Mouse (Mus musculus): ENCODE data around the gene BC005561.
"Not testable (repeated sequence)": the region's sequence is repeated elsewhere in the genome, so short reads cannot be mapped to it uniquely, and the experiment has no call there.

Gene BC005561

DNA sequence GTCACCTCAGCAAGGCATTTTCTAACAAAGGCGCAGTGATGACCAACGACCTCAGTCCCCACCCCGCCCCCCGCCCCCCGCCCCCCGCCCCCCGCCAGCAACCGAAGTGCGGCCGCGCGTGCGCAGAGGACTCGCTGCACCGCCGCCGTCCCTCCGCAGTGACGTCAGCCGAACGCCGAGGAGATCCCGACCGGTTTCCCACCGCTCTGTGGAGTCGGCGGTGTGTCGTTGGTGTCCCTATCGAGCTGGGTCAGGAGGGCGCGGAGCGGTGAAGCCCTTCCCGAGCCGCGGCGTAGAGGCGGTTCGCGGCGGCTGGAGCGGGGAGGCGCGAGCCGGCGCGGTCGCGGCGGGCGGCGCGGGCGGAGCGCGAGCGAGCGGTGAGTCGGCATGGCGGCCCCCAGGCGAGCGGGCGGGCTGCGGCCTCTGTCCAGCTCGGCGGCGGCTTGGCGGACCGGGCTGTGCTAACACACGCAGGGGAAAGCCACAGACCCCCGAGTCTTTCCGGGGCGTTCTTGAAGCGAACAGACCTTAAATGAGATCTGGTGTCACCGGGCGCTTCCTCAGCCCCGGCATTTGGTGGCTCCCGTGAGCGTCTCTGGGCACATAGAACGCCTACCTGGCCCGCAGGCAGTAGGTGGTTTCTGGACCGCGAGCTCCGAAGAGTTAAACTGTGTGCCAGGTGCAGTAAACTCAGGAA is at the start of gene BC005561:
Gene BC005561, plus strand, starts transcription at position 158 of the 697 bp plus-strand sequence.
- peak; percentile 89 for DNase-seq

DNA sequence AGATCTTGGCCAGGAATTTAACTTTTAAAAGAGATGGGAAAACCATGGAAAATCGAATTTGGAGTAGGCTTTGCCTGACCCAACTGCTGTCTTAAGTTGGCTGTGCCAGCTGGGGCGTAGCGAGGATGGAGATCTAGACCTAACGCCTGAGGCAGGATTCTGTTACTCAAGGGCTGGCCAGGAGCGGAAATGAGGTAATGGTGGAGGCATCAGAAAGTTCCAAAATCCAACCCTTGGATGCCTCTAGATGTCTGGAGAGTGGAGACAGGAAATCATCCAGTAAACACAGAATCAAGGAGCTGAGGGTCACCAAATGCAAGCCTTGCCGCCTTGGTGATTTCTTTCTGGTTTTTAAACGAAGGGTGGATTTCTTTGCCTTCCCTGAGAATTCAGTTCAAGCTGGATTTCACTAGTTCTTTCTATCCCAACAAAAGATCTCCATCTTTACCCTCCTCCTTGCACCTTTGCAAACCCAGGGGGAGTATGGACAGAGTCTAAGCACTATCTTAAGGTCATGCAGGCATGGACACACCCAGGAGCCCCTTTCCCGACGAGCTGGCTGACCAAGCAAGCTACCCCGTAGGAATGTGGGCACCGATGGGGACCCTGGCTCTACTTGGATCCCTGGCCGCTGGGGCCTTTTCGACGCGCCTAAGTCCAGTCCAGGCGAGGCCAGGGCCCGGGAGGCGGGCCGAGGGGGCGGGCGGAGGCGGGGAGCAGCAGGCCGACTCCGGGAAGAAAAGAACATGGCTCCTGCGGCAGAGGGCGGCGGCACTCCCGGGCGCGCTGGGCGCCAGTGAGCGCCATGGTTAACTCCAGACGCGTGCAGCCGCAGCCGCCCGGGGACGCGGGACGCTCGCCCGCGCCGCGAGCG is 49.1 kb upstream of the BC005561 start, which contains the start of gene Pkd2:
Gene Pkd2, plus strand, starts transcription at position 619 of the 874 bp plus-strand sequence.
- peak; percentile 14 for DNase-seq

DNA sequence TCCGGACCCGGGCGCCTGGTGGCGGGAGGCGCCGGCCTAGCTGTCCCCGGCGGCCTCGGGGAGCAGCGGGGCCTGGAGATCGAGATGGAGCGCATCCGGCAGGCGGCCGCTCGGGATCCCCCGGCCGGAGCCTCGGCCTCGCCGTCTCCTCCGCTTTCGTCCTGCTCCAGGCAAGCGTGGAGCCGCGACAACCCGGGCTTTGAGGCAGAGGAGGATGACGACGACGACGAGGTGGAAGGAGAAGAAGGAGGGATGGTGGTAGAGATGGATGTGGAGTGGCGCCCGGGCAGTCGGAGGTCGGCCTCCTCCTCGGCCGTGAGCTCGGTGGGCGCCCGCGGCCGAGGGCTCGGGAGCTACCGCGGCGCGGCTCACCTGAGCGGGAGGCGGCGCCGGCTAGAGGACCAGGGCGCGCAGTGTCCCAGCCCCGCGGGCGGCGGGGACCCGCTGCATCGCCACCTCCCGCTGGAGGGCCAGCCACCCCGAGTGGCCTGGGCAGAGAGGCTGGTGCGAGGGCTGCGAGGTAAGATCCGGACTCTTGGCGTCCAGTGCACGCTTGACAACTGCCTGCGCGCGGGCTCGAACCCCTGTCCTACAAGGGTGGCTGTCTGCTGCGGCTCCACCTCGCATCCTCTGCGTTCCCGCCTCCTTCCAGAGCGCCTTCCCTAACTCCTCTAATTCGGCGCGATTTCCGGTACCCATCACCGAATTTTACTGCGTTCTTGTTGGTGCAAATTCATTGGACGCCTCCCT is 48.3 kb upstream of the BC005561 start:
- DNase-seq, result peak; percentile 24

DNA sequence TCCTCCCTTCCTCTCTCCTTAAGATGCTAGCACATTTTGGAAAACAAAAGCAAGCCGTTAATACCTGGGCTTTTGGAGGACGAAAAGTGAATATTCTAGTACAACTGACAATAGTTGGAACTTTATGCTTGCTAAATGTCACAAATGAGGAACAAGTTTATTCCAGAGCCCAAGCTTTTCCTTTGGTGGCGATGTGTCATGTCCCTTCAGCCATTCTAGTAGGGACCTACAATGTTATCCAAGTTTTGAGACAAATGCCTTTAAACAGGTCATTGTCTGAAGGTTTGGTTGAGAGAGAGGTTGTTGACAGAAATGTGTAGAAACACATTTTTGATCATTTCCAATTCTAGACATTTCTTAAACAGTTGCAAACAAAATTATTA is 47.7 kb upstream of the BC005561 start:
- DNase-seq, result no peak

DNA sequence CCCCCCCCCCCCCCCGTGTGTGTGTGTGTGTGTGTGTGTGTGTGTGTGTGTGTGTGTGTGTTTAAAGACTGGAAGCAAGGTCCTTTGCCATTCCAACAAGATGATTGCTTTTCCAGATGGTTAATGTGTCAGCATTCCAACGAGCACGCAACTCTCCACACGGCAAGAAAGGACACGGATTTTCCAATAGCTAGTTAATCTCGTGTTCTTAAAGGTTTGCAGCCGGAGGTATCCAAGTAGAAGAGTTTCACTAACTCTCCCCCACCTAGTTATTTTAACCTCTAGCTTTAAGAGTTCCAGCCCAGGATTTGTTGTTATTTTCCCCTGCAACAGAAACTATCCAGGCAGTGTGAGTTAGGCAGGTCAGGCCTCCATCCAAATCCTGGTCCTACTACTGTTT is 47.3 kb upstream of the BC005561 start:
- no peak for DNase-seq

DNA sequence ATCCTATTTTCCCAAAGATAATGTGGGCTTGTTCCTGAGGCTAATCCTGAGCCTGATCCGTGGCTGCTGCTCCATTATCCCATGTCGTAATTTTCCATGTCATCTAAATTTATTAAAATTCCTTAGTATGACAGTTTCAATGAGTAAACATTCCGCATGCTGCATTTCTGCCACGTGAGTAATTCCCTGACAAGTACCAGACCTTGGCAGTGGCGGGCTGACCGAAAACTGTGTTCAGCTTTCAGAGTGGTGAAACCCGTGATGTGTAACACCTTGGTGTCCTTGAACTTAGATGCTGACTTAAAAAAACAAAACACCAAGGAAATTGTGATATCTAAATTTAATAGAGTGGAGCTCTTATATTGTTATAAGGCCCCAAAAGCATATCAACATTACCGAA is 42.9 kb upstream of the BC005561 start:
- no peak for DNase-seq

DNA sequence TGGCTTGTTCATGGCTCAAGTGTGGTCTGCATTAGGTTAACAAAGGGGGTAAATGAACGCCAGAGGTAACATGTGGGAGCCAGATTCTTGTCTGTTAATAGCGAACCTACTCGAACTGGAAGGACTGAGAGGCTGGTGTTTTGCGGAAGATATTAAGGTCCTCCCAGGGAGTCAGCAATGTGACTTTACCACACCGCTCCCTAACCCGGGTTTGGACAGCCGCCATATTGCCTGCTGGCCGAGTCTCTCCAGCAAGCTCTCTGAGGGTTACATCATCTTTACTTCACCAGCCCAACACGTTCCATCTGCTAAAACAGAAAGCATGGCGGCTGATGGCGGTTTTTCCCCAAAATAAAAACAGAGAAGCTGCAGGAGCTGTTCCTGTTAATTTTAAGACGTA is 42.4 kb upstream of the BC005561 start:
- no peak for DNase-seq

DNA sequence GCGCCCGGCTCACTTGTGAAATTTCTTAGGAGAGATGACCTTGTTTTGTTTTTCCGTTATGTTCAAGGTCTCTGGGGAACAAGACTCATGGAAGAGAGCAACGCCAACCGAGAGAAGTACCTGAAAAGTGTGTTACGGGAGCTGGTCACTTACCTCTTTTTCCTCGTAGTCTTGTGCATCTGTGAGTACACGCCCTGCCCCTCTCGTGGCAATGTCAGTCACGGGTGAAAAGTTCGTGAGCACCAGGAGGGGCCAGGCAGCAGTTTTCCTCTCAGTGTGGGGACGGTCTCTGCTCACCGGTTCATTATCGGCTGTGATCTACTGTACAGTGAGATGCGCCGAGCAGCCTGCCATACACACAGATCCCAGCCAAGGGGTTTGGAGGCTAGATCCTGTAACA is 41.3 kb upstream of the BC005561 start:
- no peak for DNase-seq

DNA sequence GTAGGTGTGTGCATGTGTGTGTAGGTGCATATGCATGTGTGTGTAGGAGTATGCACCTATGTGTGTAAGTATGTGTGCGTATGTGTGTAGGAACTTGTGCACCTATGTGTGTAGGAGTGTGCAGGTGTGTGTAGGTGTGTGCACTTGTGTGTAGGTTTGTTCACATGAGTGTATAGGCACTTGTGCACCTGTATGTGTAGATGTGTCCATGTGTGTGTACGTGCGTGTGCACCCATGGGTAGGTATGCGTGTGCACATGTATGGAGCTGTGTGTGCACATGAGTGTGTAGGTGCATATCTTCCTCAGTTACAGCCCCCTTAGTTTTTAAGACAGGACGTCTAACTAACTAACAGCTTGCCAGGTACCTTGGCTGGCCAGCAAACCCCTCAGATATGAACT is 39.6 kb upstream of the BC005561 start:
- DNase-seq, result no peak

DNA sequence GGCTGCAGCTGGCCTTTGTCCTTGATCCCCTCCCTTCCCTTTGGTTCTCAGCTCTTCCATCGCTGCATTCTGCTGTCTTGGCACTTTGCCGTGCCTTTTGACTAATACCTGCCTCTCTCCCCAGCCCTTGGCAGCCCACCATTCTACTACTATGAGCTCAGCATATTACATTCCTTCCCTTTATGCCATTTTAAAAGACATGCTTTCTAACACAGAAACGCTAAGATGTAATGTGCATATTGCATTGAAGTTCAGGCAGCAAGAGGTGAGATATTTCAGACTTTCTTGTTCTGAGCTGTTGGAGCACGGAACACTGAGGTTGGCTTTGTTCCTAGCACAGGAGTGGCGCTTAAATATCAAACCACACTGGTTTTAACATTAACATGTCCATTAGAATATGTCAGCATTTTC is 37.2 kb upstream of the BC005561 start:
- DNase-seq, result no peak

DNA sequence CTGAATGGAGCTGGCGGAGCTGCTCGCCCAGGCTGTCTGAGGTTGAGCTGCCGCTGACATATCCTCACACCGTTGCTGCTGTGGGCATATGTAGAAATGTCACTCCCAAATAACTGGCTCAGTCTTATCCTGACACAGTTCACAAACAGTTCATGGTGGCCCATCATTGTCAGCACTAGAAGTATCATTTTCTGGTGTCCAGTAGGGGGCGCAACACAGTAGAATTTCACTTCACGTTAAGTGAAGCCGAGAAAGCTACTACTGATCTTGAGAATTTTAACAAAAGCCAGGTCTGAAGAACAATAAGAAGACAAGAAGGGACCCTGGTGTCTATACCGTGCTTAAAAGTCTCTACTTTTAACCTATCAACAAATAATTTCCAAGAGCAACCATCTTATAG is 35.8 kb upstream of the BC005561 start:
- peak; percentile 48 for DNase-seq

DNA sequence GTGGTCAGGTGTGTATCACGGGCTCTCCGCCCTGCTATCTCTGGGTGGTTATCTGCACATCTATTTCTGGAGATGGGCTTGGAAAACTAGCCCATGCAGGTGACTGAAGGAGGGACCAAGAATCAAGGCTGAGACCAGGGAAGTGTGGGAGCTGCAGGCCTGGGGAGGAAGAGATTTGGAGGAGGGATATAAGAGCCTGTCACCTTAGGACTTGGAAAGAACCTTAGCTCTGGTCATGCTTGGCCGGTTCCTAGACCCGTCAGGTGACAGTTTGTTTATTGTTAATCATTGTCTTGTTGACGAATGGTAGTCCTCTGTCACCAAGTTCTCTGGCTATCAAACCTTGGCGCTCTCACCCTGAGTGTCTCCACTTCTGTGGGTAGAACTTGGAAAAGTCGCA is 27.8 kb upstream of the BC005561 start:
- DNase-seq, result no peak

DNA sequence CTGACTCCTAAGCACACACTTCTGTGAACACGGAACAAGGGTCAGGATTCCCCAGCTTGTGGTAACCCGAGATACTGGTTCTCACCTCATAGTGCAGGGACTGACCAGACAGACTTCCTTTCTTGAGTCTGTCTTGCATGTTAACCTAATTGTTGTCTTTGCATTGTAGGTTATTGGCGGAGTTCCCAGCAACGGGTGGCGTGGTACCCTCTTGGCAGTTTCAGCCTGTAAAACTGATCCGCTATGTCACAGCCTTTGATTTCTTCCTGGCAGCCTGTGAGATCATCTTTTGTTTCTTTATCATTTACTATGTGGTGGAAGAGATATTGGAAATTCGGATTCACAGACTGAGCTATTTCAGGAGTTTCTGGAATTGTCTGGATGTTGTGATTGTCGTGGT is 25.3 kb upstream of the BC005561 start:
- no peak for DNase-seq

DNA sequence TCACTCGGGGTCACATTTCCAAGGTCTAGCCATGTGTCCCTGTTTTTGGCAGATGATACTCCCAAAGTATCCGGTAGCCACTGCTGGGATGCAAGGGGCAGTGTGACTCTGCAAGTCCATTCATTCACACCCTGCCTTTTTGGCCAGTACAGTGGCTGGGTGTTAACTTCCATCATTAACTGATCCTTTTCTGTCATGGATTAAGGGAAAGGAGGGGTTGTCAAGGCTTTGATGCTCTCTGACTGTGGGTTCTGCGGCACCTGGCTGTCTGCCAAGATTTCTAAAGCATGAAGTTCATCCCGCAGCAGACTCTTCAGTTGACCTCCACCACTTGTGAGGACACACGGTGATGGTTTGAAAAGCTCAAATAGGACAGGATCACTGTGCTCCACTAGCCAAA is 16.6 kb upstream of the BC005561 start:
- no peak for DNase-seq

DNA sequence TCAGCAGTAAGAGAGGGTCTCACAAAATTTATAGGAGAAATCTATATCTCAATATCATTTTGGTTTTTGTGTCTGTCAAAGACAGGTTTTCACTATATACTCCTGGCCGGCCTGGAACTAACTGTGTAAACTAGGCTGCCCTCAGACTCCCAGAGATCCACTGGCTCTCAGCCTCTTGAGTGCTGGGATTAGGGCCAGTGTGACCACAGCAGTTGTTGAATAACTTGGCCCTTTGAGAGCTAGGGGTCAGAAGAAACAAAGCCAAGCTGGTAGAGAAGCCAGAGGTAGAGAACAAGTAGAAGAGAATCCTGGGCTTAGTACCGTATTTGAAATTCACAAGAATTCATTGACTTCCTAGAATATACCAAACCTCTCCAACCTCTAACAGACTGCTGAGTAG is 3.3 kb upstream of the BC005561 start:
- DNase-seq, result no peak

DNA sequence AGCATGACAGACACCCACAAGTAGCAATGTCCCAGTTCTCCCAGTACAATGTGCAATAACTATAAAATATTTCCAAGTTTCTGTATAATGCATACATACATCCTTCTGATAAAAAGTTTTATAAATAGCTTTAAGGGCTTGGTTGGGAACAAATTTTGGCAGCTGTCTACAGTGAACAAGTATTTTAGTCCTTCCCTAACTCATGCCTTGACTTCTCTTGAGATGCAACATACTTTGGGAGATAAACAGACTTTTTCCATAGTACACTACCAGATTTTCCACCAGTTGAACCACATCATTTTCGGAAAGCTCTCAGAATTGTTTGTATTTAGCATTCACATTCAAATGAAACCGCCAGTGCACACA is 340 bp upstream of the BC005561 start:
- no peak for DNase-seq

DNA sequence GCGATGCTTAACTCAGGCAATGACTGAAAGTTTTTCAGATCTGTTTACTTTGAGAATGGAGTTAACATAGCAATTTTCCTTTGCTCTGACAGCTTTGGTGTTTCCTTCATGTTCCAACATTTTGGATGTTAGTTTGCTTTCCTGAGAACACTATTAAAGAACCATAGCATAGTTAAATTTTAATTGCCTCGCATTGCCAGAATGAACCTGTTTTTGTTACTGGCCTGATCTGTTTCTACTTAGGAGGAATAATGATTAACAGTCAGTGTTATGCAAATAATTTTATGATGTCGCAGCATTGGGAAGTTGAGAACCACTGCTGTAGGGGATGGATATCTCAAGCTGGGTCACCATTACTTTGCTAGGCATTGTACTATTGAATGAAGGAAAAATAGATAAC is 3.1 kb downstream of the BC005561 start:
- DNase-seq, result no peak

DNA sequence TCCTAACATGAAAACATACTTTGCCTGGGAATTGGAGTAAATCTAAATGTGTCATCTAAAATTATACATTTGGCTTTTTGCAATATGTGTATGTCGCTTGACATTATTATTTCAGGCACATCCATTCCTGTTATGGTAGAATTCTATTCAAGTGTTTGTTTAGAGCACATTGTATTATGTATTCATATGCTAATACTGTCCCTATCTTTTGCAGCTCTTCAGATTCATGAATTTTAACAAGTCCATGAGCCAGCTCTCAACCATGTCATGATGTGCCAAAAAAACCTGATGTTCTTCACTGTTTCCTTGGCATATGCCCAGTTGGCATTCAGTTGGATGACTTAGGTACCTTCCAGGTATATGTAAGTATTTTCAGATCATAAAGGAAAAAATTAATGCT is 30.5 kb downstream of the BC005561 start:
- DNase-seq, result no peak

DNA sequence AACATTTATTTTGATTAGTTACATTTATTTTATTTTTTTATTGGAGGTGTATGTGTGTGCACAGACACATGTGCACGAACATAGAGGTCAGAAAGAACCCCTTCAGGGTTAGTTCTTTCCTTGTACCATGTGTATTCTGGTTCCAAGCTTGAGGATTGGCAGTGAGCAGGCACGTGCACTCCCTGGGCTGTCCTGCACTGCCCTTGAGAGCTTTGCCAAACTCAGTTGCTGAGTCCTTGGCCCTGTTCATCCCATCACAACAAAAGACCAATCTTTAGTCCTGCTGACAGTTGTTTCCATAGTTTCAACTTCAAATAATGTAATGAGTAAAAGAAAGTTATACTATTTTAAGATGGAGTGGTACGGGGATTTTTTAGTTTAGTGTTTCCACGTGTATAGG is 31.2 kb downstream of the BC005561 start:
- DNase-seq, result no peak

DNA sequence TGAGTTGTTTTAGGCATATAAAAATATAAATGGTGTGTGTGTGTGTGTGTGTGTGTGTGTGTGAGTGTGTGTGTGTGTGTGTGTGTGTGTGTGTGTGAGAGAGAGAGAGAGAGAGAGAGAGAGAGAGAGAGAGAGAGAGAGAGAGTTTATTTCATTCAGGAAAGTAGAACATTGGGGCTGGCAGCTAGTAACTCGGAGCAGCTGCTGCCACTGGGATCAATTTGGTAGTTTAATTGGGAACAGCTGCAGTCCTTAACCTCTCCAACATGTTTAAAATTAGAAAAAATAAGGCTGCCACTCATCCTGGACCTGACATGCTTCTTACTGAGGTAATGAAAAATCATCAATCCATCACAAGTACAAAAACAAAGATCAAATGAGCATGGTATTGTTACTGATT is 59.9 kb downstream of the BC005561 start:
- not testable (repeated sequence) for DNase-seq

DNA sequence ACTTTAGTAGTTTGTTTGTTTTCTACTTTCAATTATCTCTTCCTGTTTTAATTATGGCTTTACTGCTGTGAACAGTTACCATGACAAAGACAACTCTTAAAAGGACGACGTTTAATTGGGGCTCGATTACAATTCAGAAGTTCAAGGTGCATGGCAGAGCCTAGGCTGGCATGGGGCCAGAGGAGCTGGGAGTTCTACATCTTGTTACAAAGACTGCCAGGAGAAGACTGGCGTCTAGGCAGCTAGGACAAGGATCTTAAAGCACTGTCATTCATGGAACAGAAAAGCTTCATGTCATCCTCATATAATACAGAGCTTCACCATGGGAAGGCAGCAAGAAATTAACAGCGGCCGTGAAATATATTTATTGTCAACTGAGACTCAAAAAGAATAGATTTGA is 62.6 kb downstream of the BC005561 start:
- DNase-seq, result peak; percentile 28

DNA sequence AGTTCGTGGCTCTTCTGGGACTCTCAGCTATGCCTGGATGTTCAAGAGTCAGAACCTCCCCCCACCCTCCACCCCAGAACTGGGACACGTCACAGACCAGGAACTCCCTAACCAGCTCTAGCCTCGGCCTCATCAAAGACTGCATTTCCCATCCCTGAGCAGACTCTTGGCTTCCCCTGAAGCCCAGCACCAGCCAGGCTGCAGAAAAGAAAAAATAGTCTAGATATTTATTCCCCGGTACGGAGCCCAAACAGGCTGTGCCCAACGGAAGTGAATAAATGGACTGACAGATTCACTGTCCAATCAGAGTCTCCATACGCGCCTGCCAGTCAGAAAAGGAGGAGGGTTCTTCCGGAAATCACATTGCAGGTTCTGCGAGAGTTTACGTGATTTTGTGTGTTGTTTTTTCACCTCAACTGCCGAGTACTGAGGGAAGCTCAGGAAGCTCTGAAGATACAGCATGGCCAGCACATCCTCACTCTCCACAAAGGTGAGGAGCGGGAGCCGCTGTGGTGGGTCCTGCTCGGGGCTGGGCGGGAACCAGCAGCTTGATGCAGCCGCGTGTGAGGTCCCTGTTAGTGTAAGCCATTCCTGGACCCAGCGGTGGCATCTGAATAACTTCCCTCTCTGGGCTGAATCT is 63.2 kb downstream of the BC005561 start:
- DNase-seq, result peak; percentile 70

All from thymus, postnatal 4 days (tissue).